Mouse (Mus musculus): ENCODE results near the gene Dab2ip.

- TF ChIP-seq CTCF (IDR thresholded peaks at IDR 0.05; ENCODE audit: low read depth, low read length) (no peak), POLR2A (IDR thresholded peaks at IDR 0.05; ENCODE audit: borderline replicate concordance, low read depth, low read length) (no peak)
Measured at GRCm38 (mm10) chr2:35671980-35672910, 114.2 kb downstream of the Dab2ip start.
